Mouse (Mus musculus): ENCODE data around the gene Olfr39.
"Not testable (repeated sequence)": the region's sequence is repeated elsewhere in the genome, so short reads cannot be mapped to it uniquely, and the experiment has no call there.

Gene Olfr39

DNA sequence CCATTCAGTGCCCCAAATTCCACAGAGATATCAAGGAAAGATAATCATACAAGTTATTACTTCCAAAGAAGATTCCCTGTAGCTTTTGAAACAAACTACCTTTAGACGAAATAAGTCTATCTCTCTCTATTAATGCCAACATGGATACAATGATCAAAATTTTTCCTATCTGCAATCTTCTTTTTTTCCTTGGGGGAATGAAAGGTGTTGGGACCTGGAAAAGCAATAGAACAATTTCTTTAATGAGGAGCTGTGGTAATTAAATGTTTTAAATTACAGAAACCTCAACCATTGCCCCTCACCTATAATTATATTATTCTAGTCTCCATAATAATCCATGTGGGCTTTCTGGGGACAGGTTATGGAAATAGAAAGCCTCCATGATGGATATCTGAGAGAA, at the start of gene Olfr39:
TSS of gene Olfr39 (plus strand) at position 301 of the 400 bp plus-strand sequence.
- no peak for DNase-seq (ENCODE audit: low read depth)

DNA sequence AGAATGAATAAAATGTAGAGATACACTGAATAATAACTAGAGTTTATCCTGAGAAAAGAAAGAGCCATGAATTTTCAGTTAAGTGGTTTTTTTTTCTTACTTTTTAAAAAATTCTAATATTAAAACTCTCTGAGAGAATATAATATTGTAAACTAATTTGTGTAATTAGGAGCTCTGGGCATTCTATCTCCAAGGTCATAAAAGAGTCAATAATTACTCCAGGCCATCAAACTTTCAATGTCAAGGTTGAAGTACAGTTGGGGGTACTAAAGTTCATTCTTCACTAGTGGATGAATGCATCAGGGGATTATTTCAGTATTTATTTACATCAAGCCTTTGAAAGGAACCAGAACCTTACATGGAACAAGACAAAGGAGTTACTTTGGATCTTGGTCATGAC, 45.3 kb upstream of the Olfr39 start, which contains the start of gene Olfr872:
TSS of gene Olfr872 (plus strand) at position 301 of the 400 bp plus-strand sequence.
- no peak for DNase-seq (ENCODE audit: low read depth)

DNA sequence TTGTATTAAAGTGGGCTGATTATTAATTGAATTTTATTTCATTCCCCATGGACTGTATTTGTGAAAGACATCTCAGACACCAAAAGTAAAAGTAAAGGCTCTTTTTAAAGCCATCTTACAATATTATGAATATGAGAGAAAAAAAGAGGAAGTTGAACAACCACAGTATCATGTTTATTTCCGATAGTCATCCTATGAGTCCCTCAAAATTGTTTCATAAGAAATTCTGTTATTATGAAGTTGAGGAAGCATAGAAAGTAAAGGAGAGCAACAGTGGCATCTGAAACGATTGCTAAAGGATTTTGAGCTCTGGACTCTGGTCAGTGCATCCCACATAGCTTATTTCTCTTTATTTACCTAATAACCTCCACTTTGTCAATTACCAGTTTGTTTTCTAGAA, 44.8 kb upstream of the Olfr39 start:
- no peak for DNase-seq (ENCODE audit: low read depth)

DNA sequence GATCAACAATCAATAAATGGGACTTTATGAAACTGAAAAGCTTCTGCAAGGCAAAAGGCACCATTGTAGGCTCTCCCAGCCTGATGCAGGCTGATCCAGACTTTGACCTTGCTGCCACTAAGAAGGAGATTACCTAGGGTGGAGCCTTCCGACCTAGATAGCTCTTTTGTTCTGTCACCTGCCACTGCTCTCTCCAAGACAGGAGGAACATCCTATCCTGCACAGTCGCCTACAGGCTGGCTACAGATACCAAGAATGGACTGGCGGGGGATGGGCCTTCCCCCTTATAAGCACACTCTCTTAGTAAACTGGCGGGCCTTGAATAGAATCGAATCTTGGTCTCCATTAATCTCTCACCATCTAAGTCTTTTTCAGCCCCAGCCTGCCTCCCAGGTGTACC, 13.4 kb downstream of the Olfr39 start:
- DNase-seq (ENCODE audit: low read depth): not testable (repeated sequence)

DNA sequence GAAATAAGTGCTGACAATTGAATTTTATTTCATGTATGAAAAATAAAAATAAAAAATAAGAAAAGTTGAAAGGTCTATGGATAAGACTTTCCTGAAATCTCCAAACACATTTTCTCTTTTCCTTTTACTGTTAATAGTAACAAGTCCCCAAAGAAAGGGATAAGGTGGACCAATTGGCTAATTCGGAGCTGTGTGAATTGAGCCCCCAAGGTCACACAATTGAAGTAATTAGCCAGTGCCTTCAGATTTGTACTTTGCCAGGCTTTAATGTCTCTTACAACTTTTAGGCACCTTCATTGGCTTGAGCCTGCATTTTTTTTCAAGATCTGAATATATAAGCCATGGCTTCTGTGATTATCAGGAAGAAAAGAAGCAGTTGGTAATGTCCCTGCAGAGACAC, 16.1 kb downstream of the Olfr39 start, which contains the start of gene Olfr873:
TSS of gene Olfr873 (plus strand) at position 301 of the 400 bp plus-strand sequence.
- no peak for DNase-seq (ENCODE audit: low read depth)

DNA sequence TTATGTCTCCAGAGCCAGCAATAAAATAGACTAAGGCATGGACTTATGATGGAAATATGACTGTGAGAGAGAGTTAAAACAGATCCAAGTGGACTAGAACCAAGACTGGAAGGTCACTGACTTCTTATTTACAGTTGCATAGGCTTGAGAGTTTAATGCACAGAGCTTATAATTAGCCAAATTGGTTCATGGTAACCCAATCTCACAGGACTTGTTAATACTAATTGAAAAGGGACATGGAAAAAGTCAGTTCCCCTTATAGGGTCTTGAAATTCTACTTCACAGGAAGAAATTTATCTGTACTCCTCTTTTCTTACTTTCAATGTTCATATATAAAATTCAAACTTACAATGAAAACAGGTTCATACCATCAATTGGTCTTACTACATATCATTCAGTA, 53.8 kb downstream of the Olfr39 start, which contains the start of gene Olfr18:
TSS of gene Olfr18 (minus strand) at position 101 of the 400 bp plus-strand sequence.
- DNase-seq (ENCODE audit: low read depth): no peak
